Mouse (Mus musculus) lung, embryonic 14.5 days (tissue): ENCODE data around the gene Rora. TPM values are rescaled to one million over a fixed set of nuclear protein-coding genes. Genes with fewer than 3 reads are reported as not detected.

Experiments
- ATAC-seq: fragments of 200-750 bp; cut with Nextera tagmentation; 2 replicates; pipeline ENCODE4 v1.8.0; 2017; ENCODE audit warnings: mild to moderate bottlenecking, moderate TSS enrichment, moderate library complexity; ENCODE audit not compliant: insufficient read depth
- DNase-seq: peaks from one replicate; pipeline ENCODE4 v3.0.0-alpha.2; 2015
- H3K27ac ChIP-seq: fragments of 300-500 bp; sonication (generic); 2 replicates; pipeline ENCODE4 v1.5.1; 2014; ENCODE audit warnings: low read depth, mild to moderate bottlenecking, moderate library complexity
- H3K27me3 ChIP-seq: fragments of 300-500 bp; sonication (generic); 2 replicates; pipeline ENCODE4 v1.6.1; 2014; ENCODE audit warnings: low read length, control low read depth; ENCODE audit not compliant: insufficient read depth
- H3K36me3 ChIP-seq: fragments of 300-500 bp; sonication (generic); 2 replicates; pipeline ENCODE4 v1.6.1; 2014; ENCODE audit warnings: control low read depth; ENCODE audit not compliant: insufficient read depth
- H3K4me1 ChIP-seq: fragments of 300-500 bp; sonication (generic); 2 replicates; pipeline ENCODE4 v1.6.1; 2014; ENCODE audit warnings: antibody characterized with exemption, control low read depth; ENCODE audit not compliant: insufficient read depth
- H3K4me2 ChIP-seq: fragments of 300-500 bp; sonication (generic); 2 replicates; pipeline ENCODE4 v1.6.1; 2014; ENCODE audit warnings: mild to moderate bottlenecking
- H3K4me3 ChIP-seq: fragments of 300-500 bp; sonication (generic); 2 replicates; pipeline ENCODE4 v1.5.1; 2014; ENCODE audit warnings: low read depth, low read length
- H3K9ac ChIP-seq: fragments of 300-500 bp; sonication (generic); 2 replicates; pipeline ENCODE4 v1.6.1; 2014
- H3K9me3 ChIP-seq: fragments of 300-500 bp; sonication (generic); 2 replicates; pipeline ENCODE4 v1.6.1; 2016; ENCODE audit warnings: low read depth, low read length, control low read depth
- CTCF ChIP-seq: IDR thresholded peaks from 2 replicates; pipeline ENCODE4 v1.5.1; 2016; ENCODE audit warnings: antibody characterized with exemption, low read depth
- WGBS: fragments of 180-500 bp; shearing (Covaris S2); extraction: QIAGEN DNeasy Blood & Tissue Kit; methylation state at CpG from one replicate; pipeline ENCODE4 v1.1.7; 2014; 5-methylcytosine and 5-hydroxymethylcytosine counted together
- polyA plus RNA-seq: library from polyadenylated mRNA; unstranded; fragments of >200 nt; fragmentation: Nextera tagmentation; extraction: Ambion mirVana; gene quantifications from 2 replicates; pipeline ENCODE4 v1.2.1, GENCODE M21; 2014

The Rora gene
- polyA plus RNA-seq, 1 experiment from 2014 or later = 5.9 TPM

DNA sequence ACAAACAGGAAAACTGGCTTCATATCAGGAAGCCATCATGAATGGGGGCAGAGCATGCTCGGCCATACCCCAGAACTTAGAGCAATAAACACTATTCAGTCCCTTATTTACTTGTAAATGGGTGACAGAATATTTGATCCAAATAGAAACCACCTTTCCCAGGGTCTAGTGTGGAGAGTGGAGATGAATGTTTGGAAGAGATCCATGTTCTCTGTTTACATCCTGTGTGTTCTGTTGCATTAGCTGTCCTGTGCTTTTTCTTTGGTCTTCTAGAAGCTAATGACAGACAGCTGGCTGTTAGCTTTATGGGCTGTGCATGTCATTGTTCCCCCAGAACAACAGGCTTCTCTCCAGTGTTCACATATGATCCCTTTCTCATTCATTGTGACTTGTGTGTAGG, 731.3 kb downstream of the Rora start:
- peak; percentile 75 for DNase-seq
- no peak overlapping the region for H3K9ac ChIP-seq
- 0 out of 2 replicates have a peak, but pooled peaks cover 2% of the 10 kb centered on the region for H3K4me1 ChIP-seq
- H3K4me2 ChIP-seq = no peak overlapping the region
- no peaks in the 10 kb centered on the region for H3K27me3 ChIP-seq
- TF ChIP-seq CTCF = no peak
- no peak overlapping the region for H3K4me3 ChIP-seq
- H3K27ac ChIP-seq = peak overlapping the region; percentile 33; the same call in 1 of the 2 replicates
- WGBS = 8% methylated on average over 1 of the region's 1 CpGs
- no peaks in the 10 kb centered on the region for H3K9me3 ChIP-seq
- no peaks in the 10 kb centered on the region for H3K36me3 ChIP-seq
- ATAC-seq = peak; percentile 90

- Histone ChIP-seq H3K27ac (no peak overlapping the region), H3K4me2 (no peak overlapping the region), H3K9me3 (no peaks in the 10 kb centered on the region), H3K36me3 (no peaks in the 10 kb centered on the region), H3K27me3 (no peaks in the 10 kb centered on the region), H3K4me3 (no peak overlapping the region), H3K4me1 (0 out of 2 replicates have a peak, but pooled peaks cover 2% of the 10 kb centered on the region), H3K9ac (no peak overlapping the region)
- no peak for ATAC-seq
- DNase-seq = peak; percentile 58
- WGBS = 40% methylated on average over 4 of the region's 4 CpGs
- no peak for TF ChIP-seq CTCF
These were observed 733.7 kb downstream of the Rora start for GRCm38 (mm10) chr9:69387296-69387695.

DNA sequence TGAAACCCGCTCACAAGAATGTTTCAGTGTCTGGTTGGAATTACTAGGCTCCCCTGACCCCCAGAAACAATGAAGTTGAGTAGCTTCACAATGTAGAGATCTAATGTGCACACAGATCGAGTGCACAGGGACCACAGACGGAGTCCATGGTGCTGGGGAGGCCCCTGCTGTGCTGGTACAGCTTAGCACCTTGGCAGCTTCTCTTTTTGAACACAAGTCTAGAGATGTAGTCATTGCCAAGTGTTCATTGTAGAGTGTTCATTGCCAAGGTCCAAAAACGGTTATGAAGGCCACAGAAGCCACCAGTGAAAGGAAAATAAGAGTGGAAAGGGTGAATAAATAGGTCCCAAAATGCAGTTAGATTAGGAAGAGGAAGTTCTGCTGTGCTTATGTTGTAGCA, 737.0 kb downstream of the Rora start:
- Histone ChIP-seq H3K4me3 (no peak overlapping the region), H3K36me3 (no peaks in the 10 kb centered on the region), H3K9me3 (no peaks in the 10 kb centered on the region), H3K9ac (no peak overlapping the region), H3K4me2 (no peak overlapping the region), H3K27ac (no peak overlapping the region), H3K4me1 (no peaks in the 10 kb centered on the region), H3K27me3 (no peaks in the 10 kb centered on the region)
- DNase-seq (no peak), ATAC-seq (no peak)
- no peak for TF ChIP-seq CTCF
- WGBS = 72% methylated on average over 4 of the region's 4 CpGs

DNA sequence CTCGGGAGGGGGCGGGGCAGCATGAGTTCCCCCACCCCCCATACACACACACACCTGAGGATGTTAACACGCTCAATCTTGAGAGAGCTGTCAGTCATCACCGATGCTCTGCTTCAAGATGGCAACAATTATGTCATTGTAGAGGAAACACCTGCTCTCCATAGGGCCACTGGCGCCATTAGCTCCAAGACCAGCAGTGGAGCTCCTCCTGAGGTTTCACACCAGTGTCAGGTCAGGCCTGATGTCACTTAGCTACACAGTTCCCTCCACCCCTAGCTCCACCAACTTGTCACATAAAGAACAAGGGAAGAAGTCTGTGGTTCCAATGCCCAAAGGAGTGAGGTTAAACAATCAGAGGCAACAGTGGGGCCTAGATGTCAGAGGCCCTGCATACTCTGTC, 740.6 kb downstream of the Rora start:
- ATAC-seq (no peak), DNase-seq (no peak)
- WGBS = 79% methylated on average over 5 of the region's 5 CpGs
- Histone ChIP-seq H3K4me2 (no peak overlapping the region), H3K36me3 (no peaks in the 10 kb centered on the region), H3K27me3 (no peaks in the 10 kb centered on the region), H3K9me3 (no peaks in the 10 kb centered on the region), H3K27ac (no peak overlapping the region), H3K9ac (no peak overlapping the region), H3K4me3 (no peak overlapping the region), H3K4me1 (no peaks in the 10 kb centered on the region)
- no peak for TF ChIP-seq CTCF

DNA sequence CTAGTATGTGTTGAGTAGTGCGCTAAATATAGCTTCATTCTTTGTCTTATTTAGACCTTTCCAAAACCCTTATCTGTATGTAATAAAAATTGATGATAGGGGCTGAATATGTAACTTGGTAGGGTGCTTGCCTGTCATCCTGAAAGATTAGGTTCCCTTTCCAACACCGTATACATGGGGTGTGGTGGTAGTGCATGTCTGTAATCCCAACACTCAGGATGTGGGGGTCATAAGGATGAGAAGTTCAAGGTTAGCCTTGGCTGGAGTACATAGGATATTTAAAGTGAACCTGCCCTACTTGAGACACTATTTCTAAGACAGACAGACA, 743.8 kb downstream of the Rora start:
- WGBS = 54% methylated on average over 2 of the region's 2 CpGs
- Histone ChIP-seq H3K9me3 (no peaks in the 10 kb centered on the region), H3K4me3 (peak overlapping the region; percentile 77), H3K27ac (peak overlapping the region; percentile 96), H3K9ac (peak overlapping the region; percentile 91), H3K36me3 (no peaks in the 10 kb centered on the region), H3K4me1 (no peaks in the 10 kb centered on the region), H3K4me2 (peak overlapping the region; percentile 83), H3K27me3 (no peaks in the 10 kb centered on the region)
- DNase-seq (no peak), ATAC-seq (peak; percentile 38; the same call in 1 of the 2 replicates)
- no peak for TF ChIP-seq CTCF

- Histone ChIP-seq H3K4me3 (peak within 1 kb of the TSS; percentile 77), H3K36me3 (no peaks in the 10 kb centered on the region), H3K9me3 (no peaks in the 10 kb centered on the region), H3K4me2 (peak within 1 kb of the TSS; percentile 83), H3K9ac (peak within 1 kb of the TSS; percentile 91), H3K27me3 (no peaks in the 10 kb centered on the region), H3K4me1 (no peaks in the 10 kb centered on the region), H3K27ac (peak within 1 kb of the TSS; percentile 96)
- no peak for TF ChIP-seq CTCF
- WGBS = under 1% methylated on average over 46 of the region's 53 CpGs
- peak; percentile 93 for DNase-seq
- peak; percentile 93 for ATAC-seq
These were observed 744.3 kb downstream of the Rora start, which contains the start of gene Ice2 for GRCm38 (mm10) chr9:69397760-69398452. Ice2 (plus strand) TSS chr9:69397906.

DNA sequence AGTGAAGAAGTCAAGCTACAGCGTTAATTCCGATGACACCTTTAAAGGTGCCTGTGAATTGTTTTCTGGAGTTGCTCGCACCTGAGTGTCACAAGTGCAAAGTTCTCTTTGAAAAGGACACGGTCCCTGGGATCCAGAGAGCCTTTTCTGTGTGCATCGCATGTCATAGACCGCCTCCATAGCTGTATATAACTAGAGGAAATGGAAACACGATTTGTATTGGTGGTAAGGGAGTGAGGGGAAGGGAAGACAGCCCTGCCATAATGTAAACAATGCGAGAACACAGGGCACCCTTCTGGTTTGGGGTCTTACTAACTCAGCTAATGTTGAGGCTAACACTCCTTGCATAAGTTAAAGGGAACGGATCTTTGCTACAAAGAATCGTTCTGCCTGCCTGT, 744.9 kb downstream of the Rora start:
- Histone ChIP-seq H3K27ac (peak overlapping the region; percentile 96), H3K4me3 (peak overlapping the region; percentile 77), H3K9ac (peak overlapping the region; percentile 91), H3K9me3 (no peaks in the 10 kb centered on the region), H3K4me2 (peak overlapping the region; percentile 83), H3K4me1 (no peaks in the 10 kb centered on the region), H3K27me3 (no peaks in the 10 kb centered on the region), H3K36me3 (no peaks in the 10 kb centered on the region)
- DNase-seq = peak; percentile 31
- WGBS = 8% methylated on average over 10 of the region's 10 CpGs
- no peak for TF ChIP-seq CTCF
- peak; percentile 48; the same call in 1 of the 2 replicates for ATAC-seq
